Mouse (Mus musculus): ENCODE results near the gene Rmi1.
A peak's percentile ranks its signal among the peaks of the same experiment; 100 is the strongest.
"Not testable (repeated sequence)": the region's sequence is repeated elsewhere in the genome, so short reads cannot be mapped to it uniquely, and the experiment has no call there.

The Rmi1 gene

DNA sequence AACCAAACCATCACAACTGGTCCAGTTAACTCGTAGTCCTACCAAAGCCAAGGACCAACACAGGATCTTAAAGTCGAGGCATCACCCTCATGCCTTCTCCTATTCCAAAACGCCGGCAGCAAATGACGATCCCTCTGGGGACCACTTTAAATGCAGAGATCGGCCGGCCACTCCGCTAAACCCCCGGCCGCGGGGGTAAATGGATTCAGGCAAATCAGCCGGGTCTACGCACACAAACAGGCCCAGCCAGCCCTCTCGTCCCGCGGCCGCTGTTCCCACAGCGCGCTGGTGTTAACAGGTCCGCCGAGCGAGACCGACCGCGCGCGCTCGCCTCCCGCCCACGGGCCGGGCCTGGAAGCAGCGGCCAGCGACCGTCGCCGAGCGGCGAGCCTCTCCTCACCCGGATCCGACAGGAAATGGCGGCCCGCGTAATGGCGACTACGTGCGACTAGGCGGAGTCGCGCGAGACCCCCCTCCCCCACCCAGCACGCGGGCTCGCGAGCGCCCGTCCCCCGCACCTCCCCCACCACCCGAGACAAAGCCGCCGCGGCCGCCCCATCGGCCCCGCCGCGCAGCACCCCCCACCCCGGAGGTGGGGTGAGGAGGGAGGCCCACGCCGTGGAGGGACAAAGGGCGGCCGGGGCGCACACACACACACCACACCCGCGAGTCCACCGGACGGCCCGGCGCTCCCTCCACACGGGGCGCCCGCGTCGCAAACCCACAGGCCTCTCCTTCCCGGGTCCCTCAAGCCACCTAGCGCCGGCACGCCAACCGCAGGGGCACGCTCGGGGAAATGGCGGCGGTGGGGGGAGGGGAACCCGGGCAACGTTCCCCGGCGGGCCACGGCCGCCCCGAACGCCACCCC, 679 bp upstream of the Rmi1 start:
- peak; percentile 64 for DNase-seq (ENCODE audit: low spot score)

DNA sequence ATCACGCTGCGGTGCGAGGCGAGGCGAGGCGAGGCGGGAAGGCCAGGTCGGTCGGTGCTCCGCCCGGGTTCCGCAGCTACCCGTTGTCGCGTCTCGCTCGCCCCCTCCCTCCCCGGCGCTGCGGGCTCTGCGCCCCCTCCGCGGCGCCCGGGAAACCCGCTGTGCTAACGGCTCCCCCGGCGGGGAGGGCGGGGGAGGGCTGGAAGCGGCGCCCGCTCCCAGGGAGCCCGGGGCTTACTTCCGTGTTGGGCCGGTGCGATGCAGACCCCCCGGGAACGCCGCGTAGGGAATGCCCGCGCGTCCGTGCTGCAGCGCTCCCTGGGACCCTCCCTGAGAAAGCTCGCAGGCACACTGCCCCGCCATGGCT, 679 bp downstream of the Rmi1 start:
- DNase-seq (ENCODE audit: low spot score): no peak

DNA sequence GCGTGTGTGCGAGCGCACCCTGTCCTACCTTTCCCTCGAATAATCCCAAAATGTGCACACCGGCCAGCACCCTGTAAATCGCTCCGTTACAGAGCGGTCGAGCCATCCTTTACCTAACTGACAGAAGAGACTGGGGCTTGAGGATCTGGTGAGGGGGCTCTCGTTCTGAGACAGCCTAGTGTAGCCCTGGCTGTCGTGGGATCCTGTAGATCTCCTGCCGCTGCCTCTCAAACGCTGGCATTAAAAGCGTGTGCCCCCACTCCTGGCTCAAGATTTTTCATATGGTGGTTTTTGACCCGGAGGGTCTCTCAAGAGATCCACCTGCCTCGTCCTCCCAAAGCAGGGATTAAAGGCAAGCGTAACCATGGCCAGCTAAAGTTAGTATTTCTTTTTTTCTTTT, 1.2 kb downstream of the Rmi1 start, which contains the start of gene Hnrnpk:
Gene Hnrnpk, minus strand, starts transcription at position 101 of the 400 bp plus-strand sequence.
- not testable (repeated sequence) for DNase-seq (ENCODE audit: low spot score)

DNA sequence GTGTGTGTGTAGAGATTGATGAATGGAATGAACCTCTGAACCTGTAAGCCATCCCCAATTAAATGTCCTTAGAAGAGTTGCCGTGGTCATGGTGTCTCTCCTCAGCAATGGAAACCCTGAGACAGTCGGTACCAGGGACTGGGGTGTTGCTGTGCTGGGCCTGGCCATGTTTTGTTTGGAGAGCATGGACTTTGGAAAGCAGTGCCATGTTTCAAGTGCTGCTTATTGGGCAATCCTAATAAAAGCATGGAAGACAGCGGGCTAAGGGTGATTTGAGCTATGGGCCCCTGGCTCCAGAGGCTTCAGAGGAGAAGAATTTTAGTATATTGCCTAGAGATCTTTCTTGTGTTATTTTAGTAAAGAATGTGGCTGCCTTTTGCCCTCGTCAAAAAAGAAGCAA, 9.0 kb downstream of the Rmi1 start:
- DNase-seq (ENCODE audit: low spot score): no peak

DNA sequence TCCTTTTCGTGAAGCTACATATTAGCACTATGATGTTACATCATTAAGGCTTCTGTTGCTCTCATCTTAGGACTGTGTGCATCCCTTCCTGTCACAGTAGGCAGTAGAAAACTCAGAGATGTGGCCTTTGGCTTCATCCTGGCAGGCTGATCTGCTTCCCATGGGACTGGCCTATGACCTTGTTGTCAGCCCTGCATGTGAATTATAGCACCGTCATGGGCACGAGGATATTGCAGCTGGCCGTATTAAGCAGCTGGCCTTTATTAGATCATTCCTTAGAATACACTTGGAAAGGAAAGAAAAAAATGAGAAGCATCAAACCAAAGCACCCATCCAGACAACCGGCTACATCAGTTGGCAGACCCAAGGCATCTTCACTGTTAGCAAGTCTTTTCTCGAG, 13.3 kb downstream of the Rmi1 start:
- DNase-seq (ENCODE audit: low spot score): no peak

DNA sequence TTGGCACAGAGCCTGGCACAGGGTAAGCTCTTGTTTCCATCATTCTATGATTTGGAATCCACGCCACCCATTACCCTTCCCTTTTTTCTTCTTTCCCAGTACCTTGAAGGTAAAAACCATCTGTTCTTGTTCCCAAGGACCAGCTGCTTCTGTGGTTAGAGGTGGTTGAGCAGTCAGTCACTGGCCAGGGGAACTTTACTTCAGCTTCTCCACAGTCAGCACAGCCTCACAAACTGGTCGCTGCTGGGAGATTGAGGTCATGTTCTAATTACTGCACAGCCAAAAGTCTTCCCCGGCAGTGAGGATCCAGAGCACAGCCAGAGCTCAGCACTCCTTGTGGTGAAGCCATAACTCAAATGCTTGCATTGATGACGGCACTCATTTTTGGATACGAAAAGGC, 13.8 kb downstream of the Rmi1 start:
- DNase-seq (ENCODE audit: low spot score): no peak

DNA sequence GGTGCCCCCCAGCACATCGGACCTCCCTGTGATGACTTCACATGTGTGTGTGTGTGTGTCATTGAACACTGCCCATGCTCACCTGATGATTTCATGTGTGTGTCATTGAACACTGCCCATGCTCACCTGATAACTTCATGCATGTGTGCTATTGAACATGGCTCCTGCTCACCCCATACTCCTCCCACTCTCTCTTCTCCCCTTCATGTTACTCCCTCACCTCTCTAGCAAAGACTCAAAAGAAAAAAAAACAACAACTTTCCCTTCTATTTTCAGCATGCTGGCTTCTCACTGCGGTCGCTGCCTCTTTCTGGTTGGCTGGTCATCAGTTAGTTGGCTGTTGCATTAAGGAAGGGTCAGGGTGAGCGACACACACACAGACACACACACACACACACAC, 16.6 kb downstream of the Rmi1 start:
- DNase-seq (ENCODE audit: low spot score): no peak

DNA sequence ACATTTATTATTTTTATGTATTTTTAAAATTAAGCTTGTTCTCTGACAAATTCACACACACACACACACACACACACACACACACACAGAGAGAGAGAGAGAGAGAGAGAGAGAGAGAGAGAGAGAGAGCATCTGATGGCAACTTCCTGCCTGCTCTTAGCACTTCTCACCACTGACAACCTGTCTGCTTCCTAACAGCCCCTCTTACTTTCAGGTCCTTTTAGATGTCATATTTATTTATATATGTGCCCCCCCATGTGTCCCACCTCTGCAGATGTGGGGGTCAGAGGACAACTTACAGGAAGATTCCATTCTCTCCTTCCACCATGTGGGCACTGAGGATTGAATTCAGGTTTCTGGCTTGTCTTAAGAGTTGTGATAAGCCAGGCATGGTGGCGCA, 17.2 kb downstream of the Rmi1 start:
- DNase-seq (ENCODE audit: low spot score): no peak

DNA sequence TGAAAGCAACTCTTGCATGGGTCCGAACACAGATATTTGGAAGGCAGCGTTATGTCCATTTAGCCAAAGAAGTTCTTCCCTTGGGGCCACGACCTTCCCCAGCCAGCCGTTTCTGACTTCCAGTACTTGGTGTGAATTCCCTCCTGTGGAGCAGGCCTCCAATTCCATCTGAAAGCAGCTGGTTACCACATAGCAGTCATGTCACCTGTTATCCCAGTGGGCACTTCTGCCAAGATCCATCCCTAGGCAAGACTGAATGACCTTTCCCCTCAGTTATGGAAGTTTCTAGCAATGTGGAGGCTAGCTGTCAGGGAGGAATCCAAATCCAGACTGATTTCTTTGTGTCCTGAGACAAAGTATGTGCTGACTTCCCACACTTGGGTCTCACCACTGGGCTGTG, 19.0 kb downstream of the Rmi1 start:
- no peak for DNase-seq (ENCODE audit: low spot score)

DNA sequence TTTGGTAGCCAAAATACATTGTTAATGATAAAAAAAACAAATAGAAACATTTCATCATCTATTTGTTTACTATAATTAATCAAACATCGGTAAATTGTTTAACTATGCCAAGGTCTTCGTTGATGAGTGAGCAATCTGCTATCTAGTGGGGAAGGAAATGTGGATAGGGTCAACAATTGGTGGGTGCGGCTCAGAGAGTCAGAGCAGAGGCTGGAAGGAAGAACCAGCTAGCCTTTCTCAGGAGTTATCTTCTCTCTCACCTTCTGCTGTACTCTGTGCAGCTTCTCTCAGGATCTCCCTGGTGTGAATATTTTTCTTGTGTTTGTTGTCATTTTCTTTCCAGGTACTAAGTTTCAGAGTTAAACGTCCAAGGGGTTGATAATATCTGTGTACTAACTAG, 20.2 kb downstream of the Rmi1 start:
- no peak for DNase-seq (ENCODE audit: low spot score)

DNA sequence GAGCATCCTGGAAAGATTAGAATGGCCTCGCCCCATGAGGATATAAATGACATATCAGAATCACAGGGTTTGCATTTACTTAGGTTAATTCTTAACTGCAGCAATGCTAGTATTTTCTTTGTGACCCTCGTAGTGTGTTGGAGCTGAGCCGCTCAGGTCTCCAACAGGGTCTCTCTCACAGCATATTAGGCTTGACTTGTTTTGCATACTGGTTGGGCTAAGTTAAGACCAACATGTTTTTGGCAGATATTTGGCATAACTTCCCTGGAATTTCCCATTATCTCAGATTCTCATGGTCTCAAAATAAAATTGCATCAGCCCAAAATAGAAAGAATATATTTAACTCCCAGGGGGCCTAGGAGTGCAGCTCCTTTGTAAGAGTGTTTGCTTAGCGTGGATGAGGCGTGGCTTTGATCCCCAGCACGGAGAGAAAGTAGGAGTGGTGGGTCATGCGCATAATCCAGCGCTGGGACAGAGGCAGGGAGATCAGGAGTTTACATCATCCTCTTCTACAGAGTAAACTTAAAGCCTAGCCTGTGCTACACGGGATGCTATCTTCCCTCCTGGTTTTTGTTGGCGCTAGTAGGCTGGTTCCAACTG, 21.1 kb downstream of the Rmi1 start:
- DNase-seq (ENCODE audit: low spot score): no peak

DNA sequence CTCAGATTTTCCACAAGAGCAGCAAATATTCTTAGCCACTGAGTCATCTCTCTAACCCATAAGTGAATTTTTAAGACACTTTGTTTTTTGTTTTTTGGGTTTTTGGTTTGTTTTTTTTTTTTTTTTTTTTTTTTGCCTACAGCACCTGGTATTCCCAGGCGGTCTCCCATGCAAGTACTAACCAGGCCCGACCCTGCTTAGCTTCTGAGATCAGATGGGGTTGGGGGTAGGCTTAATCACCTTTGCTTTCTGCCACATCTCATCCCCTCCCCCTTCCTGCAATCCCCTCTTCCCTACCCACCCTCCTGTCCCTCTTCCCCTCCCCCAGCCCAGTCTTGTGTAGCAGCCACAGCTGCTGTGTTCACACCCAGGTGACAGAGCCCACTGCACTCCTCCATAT, 37.7 kb downstream of the Rmi1 start:
- no peak for DNase-seq (ENCODE audit: low spot score)

DNA sequence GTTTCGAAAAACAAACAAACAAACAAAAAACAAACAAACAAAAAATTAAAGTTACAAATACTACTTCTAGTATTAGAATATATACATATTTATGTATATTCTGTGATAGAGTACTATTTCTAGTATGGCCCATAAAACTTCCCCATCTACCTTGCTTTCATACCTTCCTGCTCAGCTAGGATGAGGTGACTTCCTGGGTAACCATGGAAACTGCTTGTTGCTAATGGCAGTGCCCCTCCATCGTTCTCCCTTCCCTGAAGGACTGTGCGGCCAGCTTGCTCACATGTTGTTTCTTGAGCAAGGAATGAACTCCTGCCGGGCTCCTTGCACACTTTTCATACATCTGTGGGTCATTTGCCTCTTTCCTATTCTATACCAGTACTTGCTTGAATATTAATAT, 41.3 kb downstream of the Rmi1 start:
- no peak for DNase-seq (ENCODE audit: low spot score)

DNA sequence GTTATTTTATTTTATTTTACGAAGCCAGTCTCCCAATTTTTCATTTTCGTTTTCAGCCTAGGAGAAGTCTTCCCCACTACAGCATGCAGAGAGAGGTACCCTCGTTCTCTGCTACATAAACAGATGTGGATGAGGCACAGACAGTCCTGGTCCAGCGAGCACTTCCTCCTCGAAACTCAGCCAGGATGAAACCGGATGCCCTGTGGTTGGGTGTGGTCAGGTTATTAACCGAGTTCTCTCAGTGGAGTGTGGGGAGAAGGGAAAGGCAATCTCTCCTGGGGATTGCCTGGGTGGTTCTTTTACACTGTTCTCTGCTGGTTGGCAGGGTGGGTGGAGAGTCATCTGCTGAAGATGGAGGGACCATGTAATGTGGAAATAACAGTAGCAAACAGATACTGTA, 41.7 kb downstream of the Rmi1 start:
- DNase-seq (ENCODE audit: low spot score): peak; percentile 27

DNA sequence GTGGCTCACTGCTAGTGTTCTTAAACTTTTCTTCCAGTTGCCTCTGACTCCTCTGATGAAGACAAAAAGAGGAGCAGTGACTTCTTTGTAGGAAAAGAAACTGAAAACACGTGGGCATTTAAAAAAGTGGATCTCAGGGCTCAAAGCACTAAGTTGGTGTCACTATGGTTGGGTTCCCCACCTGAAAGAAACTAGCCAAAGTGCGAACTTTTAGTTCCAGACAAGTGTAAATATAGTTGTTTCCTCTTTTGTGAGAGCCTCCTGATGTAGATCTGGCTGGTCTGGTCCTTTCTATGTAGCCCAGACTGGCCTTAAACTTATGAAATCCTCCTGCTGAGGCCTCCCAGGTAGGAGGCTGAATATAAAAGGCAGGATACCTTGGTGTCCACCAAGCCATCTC, 44.5 kb downstream of the Rmi1 start:
- DNase-seq (ENCODE audit: low spot score): no peak

DNA sequence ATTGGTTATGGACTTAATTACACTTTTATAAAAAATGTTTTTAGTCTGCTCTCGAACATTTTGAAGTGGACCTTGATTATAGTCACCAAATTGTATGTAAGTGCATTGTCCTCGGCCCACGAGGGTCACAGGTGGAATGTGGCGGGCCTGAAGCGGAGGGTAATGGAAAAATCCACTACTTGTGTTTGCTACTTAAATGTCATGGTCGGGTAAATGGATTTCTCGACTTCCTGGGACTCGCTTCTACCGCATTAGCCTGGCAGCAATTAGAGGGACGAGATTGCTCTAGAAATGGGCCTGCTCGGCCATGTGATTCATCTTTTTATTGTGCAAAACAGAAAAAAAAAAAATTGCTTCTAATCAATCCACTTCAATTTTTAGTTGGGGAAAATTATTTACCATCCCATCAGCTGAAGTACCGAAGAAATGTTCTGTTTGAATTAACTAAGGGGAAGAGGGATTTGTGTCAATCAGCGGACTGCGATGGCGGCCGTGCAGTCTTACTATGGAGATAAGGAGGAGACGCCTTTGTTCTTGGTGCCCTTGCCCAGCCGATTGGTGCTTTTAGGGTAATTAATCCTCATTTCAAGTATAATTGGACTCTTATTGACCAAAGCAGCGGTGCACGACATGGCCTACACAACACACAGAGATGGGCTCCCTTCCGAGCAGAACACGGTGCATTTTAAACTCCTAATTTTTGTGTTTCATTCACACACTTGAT, 48.6 kb downstream of the Rmi1 start:
- DNase-seq (ENCODE audit: low spot score): no peak

DNA sequence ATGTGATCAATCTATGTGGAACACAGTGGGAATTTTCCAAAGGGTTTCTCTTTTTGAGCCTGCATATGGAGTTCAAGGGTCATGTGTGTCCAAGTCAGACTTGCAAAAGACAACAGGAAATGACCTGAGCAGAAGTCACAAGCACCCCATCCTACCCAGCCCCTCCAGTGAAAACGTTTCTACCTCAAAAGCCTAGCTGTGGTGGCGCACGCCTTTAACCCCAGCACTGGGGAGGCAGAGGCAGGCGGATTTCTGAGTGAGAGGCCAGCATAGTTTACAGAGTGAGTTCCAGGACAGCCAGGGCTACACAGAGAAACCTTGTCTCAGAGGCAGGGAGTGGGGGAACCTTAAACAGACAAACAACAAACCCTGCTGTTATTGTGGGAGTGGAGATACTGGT, 50.2 kb downstream of the Rmi1 start:
- no peak for DNase-seq (ENCODE audit: low spot score)

DNA sequence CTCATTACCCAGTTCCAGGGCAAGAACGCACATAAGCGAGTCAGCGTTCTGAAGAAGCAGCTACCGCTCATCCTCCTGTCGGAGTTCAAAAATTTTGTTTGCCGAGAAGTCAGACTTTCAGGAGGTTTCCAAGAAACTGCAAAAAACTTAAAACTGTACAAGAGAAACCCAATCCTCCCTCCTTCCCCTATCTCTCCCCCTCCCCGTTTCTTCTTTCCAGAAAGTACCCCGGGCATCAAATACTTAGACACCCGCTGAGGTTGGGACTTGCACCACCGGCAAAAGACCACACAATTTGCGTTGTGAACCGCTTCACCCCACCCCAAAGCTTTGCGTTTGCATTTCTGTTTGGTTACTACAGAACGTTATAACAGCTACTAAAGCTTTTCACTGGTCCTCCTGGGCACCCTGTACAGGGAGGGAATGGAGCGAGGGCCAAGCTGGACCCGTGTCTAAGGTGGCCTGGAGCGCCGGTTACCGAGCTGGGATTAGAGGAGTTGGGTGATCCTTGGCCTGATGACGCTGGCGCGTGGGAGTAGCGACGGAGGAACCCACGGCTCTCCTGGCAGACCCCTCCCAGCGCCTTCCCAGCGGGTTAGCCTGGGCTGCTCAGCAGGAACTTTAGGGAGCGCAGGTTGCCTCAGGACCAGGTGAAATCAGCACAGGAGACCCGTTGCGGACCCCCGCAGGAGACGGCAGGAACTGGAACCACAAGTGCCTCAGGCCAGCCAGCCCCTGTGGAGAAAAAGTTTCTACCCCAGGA, 50.8 kb downstream of the Rmi1 start:
- no peak for DNase-seq (ENCODE audit: low spot score)

DNA sequence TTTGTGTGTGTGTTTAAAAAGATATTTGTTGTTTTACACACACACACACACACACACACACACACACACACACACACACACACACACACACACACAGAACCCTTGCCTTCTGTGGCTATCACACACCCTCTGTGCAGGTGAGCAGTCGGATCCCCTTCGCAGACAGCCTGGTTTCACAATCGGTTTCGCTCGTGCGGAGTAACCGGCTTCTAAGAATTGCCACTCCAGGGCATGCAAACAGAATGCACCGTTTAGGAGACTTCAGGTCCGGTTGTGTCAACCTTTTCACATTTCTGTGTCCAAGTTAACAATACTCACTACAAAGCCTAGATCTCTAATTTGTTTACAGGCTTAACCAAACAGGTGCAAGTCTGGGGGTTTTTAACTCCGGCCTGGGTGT, 51.5 kb downstream of the Rmi1 start:
- no peak for DNase-seq (ENCODE audit: low spot score)

DNA sequence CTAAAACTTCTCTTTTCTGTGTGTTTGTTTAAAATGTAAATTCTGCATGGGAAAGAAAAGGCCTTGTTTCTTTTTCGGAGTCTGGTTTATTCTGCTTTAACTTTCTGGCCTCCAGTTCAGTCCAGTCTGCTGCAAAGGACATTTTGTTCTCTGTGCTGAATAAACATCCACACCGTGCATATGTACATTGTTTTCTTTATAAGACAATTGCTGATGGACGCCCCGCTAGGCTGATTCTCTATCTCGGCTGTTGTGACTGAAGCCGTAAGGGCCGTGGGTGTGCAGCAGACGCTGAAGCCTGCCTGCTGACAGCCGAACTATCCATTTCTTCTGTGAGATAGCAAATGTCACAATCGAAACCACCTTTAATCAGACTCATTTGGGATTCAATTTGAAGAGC, 54.5 kb downstream of the Rmi1 start:
- no peak for DNase-seq (ENCODE audit: low spot score)

DNA sequence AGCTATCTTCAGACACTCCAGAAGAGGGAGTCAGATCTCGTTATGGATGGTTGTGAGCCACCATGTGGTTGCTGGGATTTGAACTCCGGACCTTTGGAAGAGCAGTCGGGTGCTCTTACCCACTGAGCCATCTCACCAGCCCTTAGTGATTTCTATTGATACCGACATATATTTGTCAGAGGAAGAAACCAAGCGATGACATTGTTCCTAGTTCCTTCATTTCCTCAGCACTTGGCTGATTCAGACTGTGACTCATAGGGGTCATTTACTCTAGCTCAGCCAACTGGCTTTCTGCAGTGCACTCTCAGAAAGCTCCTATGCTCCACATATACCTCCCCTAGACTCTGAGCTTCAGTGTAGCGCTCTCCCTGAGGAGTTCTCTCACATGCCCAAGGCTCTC, 56.8 kb downstream of the Rmi1 start:
- not testable (repeated sequence) for DNase-seq (ENCODE audit: low spot score)

All from spleen, adult 12 weeks (tissue).